Mouse (Mus musculus): ENCODE data around the gene Anxa6. TPM values are rescaled to one million over a fixed set of nuclear protein-coding genes. Genes with fewer than 3 reads are reported as not detected.

The Anxa6 gene
- polyA plus RNA-seq, 1 experiment from 2014 or later = 411 TPM

- H3K4me2 ChIP-seq = no peak overlapping the region
- H3K9me3 ChIP-seq (ENCODE audit: low read depth, low read length) = no peaks in the 10 kb centered on the region
- no peaks in the 10 kb centered on the region for H3K36me3 ChIP-seq (ENCODE audit: insufficient read depth)
- no peak overlapping the region for H3K9ac ChIP-seq
- no peak overlapping the region for H3K4me3 ChIP-seq (ENCODE audit: low read depth, low read length)
- ATAC-seq (ENCODE audit: insufficient read depth) = no peak
- H3K27ac ChIP-seq (ENCODE audit: low read depth) = no peak overlapping the region
- WGBS = 75% methylated on average over 3 of the region's 3 CpGs
- H3K4me1 ChIP-seq (ENCODE audit: insufficient read depth) = no peaks in the 10 kb centered on the region
- peak; percentile 38 for TF ChIP-seq CTCF (IDR thresholded peaks at IDR 0.05; ENCODE audit: low read depth)
- H3K27me3 ChIP-seq (ENCODE audit: insufficient read depth, low read length) = no peaks in the 10 kb centered on the region
- no peak for DNase-seq
These were observed 24.3 kb upstream of the Anxa6 start for GRCm38 (mm10) chr11:55057511-55057910.

- no peak for ATAC-seq (ENCODE audit: insufficient read depth)
- H3K4me2 ChIP-seq = no peak overlapping the region
- TF ChIP-seq CTCF (IDR thresholded peaks at IDR 0.05; ENCODE audit: low read depth) = no peak
These were observed 17.7 kb upstream of the Anxa6 start for GRCm38 (mm10) chr11:55050837-55051510.

GRCm38 (mm10) chr11:55046600-55046999 lies 13.4 kb upstream of the Anxa6 start:
- Histone ChIP-seq H3K9me3 (ENCODE audit: low read depth, low read length) (no peaks in the 10 kb centered on the region), H3K27me3 (ENCODE audit: insufficient read depth, low read length) (no peaks in the 10 kb centered on the region), H3K36me3 (ENCODE audit: insufficient read depth) (no peaks in the 10 kb centered on the region), H3K4me1 (ENCODE audit: insufficient read depth) (no peaks in the 10 kb centered on the region), H3K4me3 (ENCODE audit: low read depth, low read length) (no peak overlapping the region), H3K4me2 (no peak overlapping the region), H3K27ac (ENCODE audit: low read depth) (no peak overlapping the region), H3K9ac (no peak overlapping the region)
- peak; percentile 43 for DNase-seq
- WGBS = 57% methylated on average over 5 of the region's 5 CpGs
- no peak for ATAC-seq (ENCODE audit: insufficient read depth)
- TF ChIP-seq CTCF (IDR thresholded peaks at IDR 0.05; ENCODE audit: low read depth) = peak; percentile 59

More at GRCm38 (mm10) chr11:55050837-55051510, 17.7 kb upstream of the Anxa6 start:
- WGBS = 57% methylated on average over 7 of the region's 7 CpGs
- Histone ChIP-seq H3K9ac (no peak overlapping the region), H3K27ac (ENCODE audit: low read depth) (no peak overlapping the region), H3K9me3 (ENCODE audit: low read depth, low read length) (no peaks in the 10 kb centered on the region), H3K27me3 (ENCODE audit: insufficient read depth, low read length) (no peaks in the 10 kb centered on the region), H3K4me1 (ENCODE audit: insufficient read depth) (no peaks in the 10 kb centered on the region), H3K36me3 (ENCODE audit: insufficient read depth) (no peaks in the 10 kb centered on the region), H3K4me3 (ENCODE audit: low read depth, low read length) (no peak overlapping the region)
- DNase-seq = peak; percentile 34

GRCm38 (mm10) chr11:55041348-55041747 lies 8.1 kb upstream of the Anxa6 start:
- no peak for DNase-seq
- ATAC-seq (ENCODE audit: insufficient read depth) = no peak
- no peaks in the 10 kb centered on the region for H3K36me3 ChIP-seq (ENCODE audit: insufficient read depth)
- no peak overlapping the region for H3K4me2 ChIP-seq
- H3K9me3 ChIP-seq (ENCODE audit: low read depth, low read length) = no peaks in the 10 kb centered on the region
- WGBS = 80% methylated on average over 4 of the region's 4 CpGs
- no peak overlapping the region for H3K9ac ChIP-seq
- peak; percentile 61 for TF ChIP-seq CTCF (IDR thresholded peaks at IDR 0.05; ENCODE audit: low read depth)
- H3K4me3 ChIP-seq (ENCODE audit: low read depth, low read length) = no peak overlapping the region
- no peaks in the 10 kb centered on the region for H3K27me3 ChIP-seq (ENCODE audit: insufficient read depth, low read length)
- no peak overlapping the region for H3K27ac ChIP-seq (ENCODE audit: low read depth)
- no peaks in the 10 kb centered on the region for H3K4me1 ChIP-seq (ENCODE audit: insufficient read depth)

GRCm38 (mm10) chr11:55039591-55039990 lies 6.3 kb upstream of the Anxa6 start:
- H3K27me3 ChIP-seq (ENCODE audit: insufficient read depth, low read length) = no peaks in the 10 kb centered on the region
- 3% methylated on average over 9 of the region's 9 CpGs for WGBS
- peak; percentile 89 for DNase-seq
- H3K36me3 ChIP-seq (ENCODE audit: insufficient read depth) = no peaks in the 10 kb centered on the region
- no peak overlapping the region for H3K9ac ChIP-seq
- H3K27ac ChIP-seq (ENCODE audit: low read depth) = no peak overlapping the region
- H3K4me2 ChIP-seq = no peak overlapping the region
- H3K4me3 ChIP-seq (ENCODE audit: low read depth, low read length) = no peak overlapping the region
- H3K9me3 ChIP-seq (ENCODE audit: low read depth, low read length) = no peaks in the 10 kb centered on the region
- H3K4me1 ChIP-seq (ENCODE audit: insufficient read depth) = no peaks in the 10 kb centered on the region
- TF ChIP-seq CTCF (IDR thresholded peaks at IDR 0.05; ENCODE audit: low read depth) = peak; percentile 95
- peak; percentile 67; the same call in 1 of the 2 replicates for ATAC-seq (ENCODE audit: insufficient read depth)

GRCm38 (mm10) chr11:55036601-55037000 lies 3.4 kb upstream of the Anxa6 start:
- WGBS = 36% methylated on average over 3 of the region's 3 CpGs
- no peak overlapping the region for H3K9ac ChIP-seq
- DNase-seq (no peak), ATAC-seq (ENCODE audit: insufficient read depth) (no peak)
- no peaks in the 10 kb centered on the region for H3K36me3 ChIP-seq (ENCODE audit: insufficient read depth)
- H3K9me3 ChIP-seq (ENCODE audit: low read depth, low read length) = no peaks in the 10 kb centered on the region
- no peaks in the 10 kb centered on the region for H3K27me3 ChIP-seq (ENCODE audit: insufficient read depth, low read length)
- peaks cover 2% of the 10 kb centered on the region; the same call in 1 of the 2 replicates for H3K4me1 ChIP-seq (ENCODE audit: insufficient read depth)
- TF ChIP-seq CTCF (IDR thresholded peaks at IDR 0.05; ENCODE audit: low read depth) = no peak
- H3K27ac ChIP-seq (ENCODE audit: low read depth) = no peak overlapping the region
- no peak overlapping the region for H3K4me3 ChIP-seq (ENCODE audit: low read depth, low read length)
- H3K4me2 ChIP-seq = no peak overlapping the region

- DNase-seq (peak; percentile 50), ATAC-seq (ENCODE audit: insufficient read depth) (no peak)
- TF ChIP-seq CTCF (IDR thresholded peaks at IDR 0.05; ENCODE audit: low read depth) = no peak
- H3K9me3 ChIP-seq (ENCODE audit: low read depth, low read length) = no peaks in the 10 kb centered on the region
- peak overlapping the region; percentile 98 for H3K27ac ChIP-seq (ENCODE audit: low read depth)
- peak overlapping the region; percentile 94 for H3K4me2 ChIP-seq
- WGBS = 5% methylated on average over 5 of the region's 5 CpGs
- peak overlapping the region; percentile 80 for H3K9ac ChIP-seq
- peak overlapping the region; percentile 80 for H3K4me3 ChIP-seq (ENCODE audit: low read depth, low read length)
- peaks cover 20% of the 10 kb centered on the region for H3K4me1 ChIP-seq (ENCODE audit: insufficient read depth)
- H3K27me3 ChIP-seq (ENCODE audit: insufficient read depth, low read length) = no peaks in the 10 kb centered on the region
- H3K36me3 ChIP-seq (ENCODE audit: insufficient read depth) = no peaks in the 10 kb centered on the region; the same call in 1 of the 2 replicates
These were observed 959 bp downstream of the Anxa6 start for GRCm38 (mm10) chr11:55032286-55032685.
